Mouse (Mus musculus) hindbrain, embryonic 14.5 days (tissue): ENCODE results near the gene Bnip2. TPM values are rescaled to one million over a fixed set of nuclear protein-coding genes. Genes with fewer than 3 reads are reported as not detected.
A peak's percentile ranks its signal among the peaks of the same experiment; 100 is the strongest.

Source experiments
- ATAC-seq: fragments of 200-750 bp; cut with Nextera tagmentation; 2 replicates; pipeline ENCODE4 v1.8.0; 2017; ENCODE audit warnings: moderate number of reproducible peaks, mild to moderate bottlenecking, moderate TSS enrichment, moderate library complexity; ENCODE audit not compliant: low FRiP score
- DNase-seq: peaks from one replicate; pipeline ENCODE4 v3.0.0-alpha.2; 2015; ENCODE audit warnings: low spot score
- H3K27ac ChIP-seq: fragments of 300-500 bp; sonication (generic); 2 replicates; pipeline ENCODE4 v1.5.1; 2014; ENCODE audit warnings: mild to moderate bottlenecking, moderate library complexity
- H3K27me3 ChIP-seq: fragments of 300-500 bp; sonication (generic); 2 replicates; pipeline ENCODE4 v1.6.1; 2014; ENCODE audit warnings: mild to moderate bottlenecking, low read length, mixed read lengths; ENCODE audit not compliant: control insufficient read depth, insufficient read depth
- H3K36me3 ChIP-seq: fragments of 300-500 bp; sonication (generic); replicated peaks from 2 replicates; pipeline ENCODE4 v1.6.1; 2014; ENCODE audit not compliant: control insufficient read depth, insufficient read depth
- H3K4me1 ChIP-seq: fragments of 300-500 bp; sonication (generic); replicated peaks from 2 replicates; pipeline ENCODE4 v1.6.1; 2014; ENCODE audit warnings: antibody characterized with exemption, low read length, mixed read lengths; ENCODE audit not compliant: control insufficient read depth, insufficient read depth
- H3K4me2 ChIP-seq: fragments of 300-500 bp; sonication (generic); replicated peaks from 2 replicates; pipeline ENCODE4 v1.6.1; 2014; ENCODE audit warnings: mild to moderate bottlenecking, moderate library complexity
- H3K4me3 ChIP-seq: fragments of 300-500 bp; sonication (generic); replicated peaks from 2 replicates; pipeline ENCODE4 v1.5.1; 2014; ENCODE audit warnings: mild to moderate bottlenecking, low read length
- H3K9ac ChIP-seq: fragments of 300-500 bp; sonication (generic); 2 replicates; pipeline ENCODE4 v1.6.1; 2014
- H3K9me3 ChIP-seq: fragments of 300-500 bp; sonication (generic); 2 replicates; pipeline ENCODE4 v1.6.1; 2016; ENCODE audit warnings: low read length; ENCODE audit not compliant: control insufficient read depth
- WGBS: fragments of 180-500 bp; shearing (Covaris S2); extraction: QIAGEN DNeasy Blood & Tissue Kit; methylation state at CpG from one replicate; pipeline ENCODE4 v1.1.7; 2014; 5-methylcytosine and 5-hydroxymethylcytosine counted together
- polyA plus RNA-seq: library from polyadenylated mRNA; unstranded; fragments of >200 nt; fragmentation: Nextera tagmentation; extraction: Ambion mirVana; gene quantifications from 2 replicates; pipeline ENCODE4 v1.2.1, GENCODE M21; 2014

Gene Bnip2
- polyA plus RNA-seq, 1 experiment from 2014 or later: 72.3 TPM

- Histone ChIP-seq H3K4me2 (no peak overlapping the region), H3K36me3 (peaks cover 82% of the 10 kb centered on the region), H3K27ac (no peak overlapping the region), H3K4me1 (no peaks in the 10 kb centered on the region), H3K4me3 (no peak overlapping the region), H3K27me3 (no peaks in the 10 kb centered on the region), H3K9me3 (no peaks in the 10 kb centered on the region), H3K9ac (no peak overlapping the region)
- no peak for DNase-seq
- WGBS: 83% methylated on average over 14 of the region's 14 CpGs
- ATAC-seq: no peak
These were observed 18.4 kb downstream of the Bnip2 start for GRCm38 (mm10) chr9:70007506-70008248.

GRCm38 (mm10) chr9:70009754-70010304 is 20.6 kb downstream of the Bnip2 start:
- H3K36me3 ChIP-seq: peaks cover 61% of the 10 kb centered on the region
- DNase-seq (no peak), ATAC-seq (no peak)
- peaks cover 10% of the 10 kb centered on the region for H3K4me1 ChIP-seq
- H3K9me3 ChIP-seq: no peaks in the 10 kb centered on the region
- H3K4me2 ChIP-seq: no peak overlapping the region
- 91% methylated on average over 8 of the region's 8 CpGs for WGBS
- no peak overlapping the region for H3K4me3 ChIP-seq
- H3K27me3 ChIP-seq: no peaks in the 10 kb centered on the region
- H3K9ac ChIP-seq: no peak overlapping the region
- H3K27ac ChIP-seq: no peak overlapping the region

GRCm38 (mm10) chr9:70010781-70011473 is 21.7 kb downstream of the Bnip2 start:
- Histone ChIP-seq H3K27me3 (no peaks in the 10 kb centered on the region), H3K27ac (no peak overlapping the region), H3K4me2 (no peak overlapping the region), H3K4me3 (no peak overlapping the region), H3K4me1 (peaks cover 10% of the 10 kb centered on the region), H3K36me3 (peaks cover 52% of the 10 kb centered on the region), H3K9me3 (no peaks in the 10 kb centered on the region), H3K9ac (no peak overlapping the region)
- DNase-seq: no peak
- 96% methylated on average over 5 of the region's 5 CpGs for WGBS
- no peak for ATAC-seq

GRCm38 (mm10) chr9:70011537-70012407 is 22.5 kb downstream of the Bnip2 start:
- 66% methylated on average over 14 of the region's 14 CpGs for WGBS
- H3K27me3 ChIP-seq: no peaks in the 10 kb centered on the region
- peak overlapping the region; percentile 84 for H3K4me3 ChIP-seq
- H3K9me3 ChIP-seq: no peaks in the 10 kb centered on the region
- no peak for DNase-seq
- H3K4me2 ChIP-seq: peak overlapping the region; percentile 91
- H3K9ac ChIP-seq: peak overlapping the region; percentile 91
- peaks cover 50% of the 10 kb centered on the region for H3K36me3 ChIP-seq
- H3K4me1 ChIP-seq: peaks cover 10% of the 10 kb centered on the region
- 0 out of 2 replicates have a peak, but pooled peaks have one; percentile 2 for ATAC-seq
- H3K27ac ChIP-seq: peak overlapping the region; percentile 94

- peak within 1 kb of the TSS; percentile 84 for H3K4me3 ChIP-seq
- under 1% methylated on average over 57 of the region's 57 CpGs for WGBS
- peak; percentile 97 for ATAC-seq
These were observed 23.2 kb downstream of the Bnip2 start, which contains the start of gene Gtf2a2 for GRCm38 (mm10) chr9:70012408-70012901. Gene Gtf2a2 (plus strand): TSS chr9:70012550.

GRCm38 (mm10) chr9:70015632-70016031 is 26.4 kb downstream of the Bnip2 start:
- ATAC-seq: no peak
- H3K4me1 ChIP-seq: peaks cover 10% of the 10 kb centered on the region
- H3K4me2 ChIP-seq: no peak overlapping the region
- peaks cover 27% of the 10 kb centered on the region for H3K36me3 ChIP-seq
- no peak overlapping the region for H3K4me3 ChIP-seq
- 94% methylated on average over 2 of the region's 2 CpGs for WGBS
- no peak overlapping the region for H3K9ac ChIP-seq
- H3K27ac ChIP-seq: no peak overlapping the region
- no peaks in the 10 kb centered on the region for H3K27me3 ChIP-seq
- no peaks in the 10 kb centered on the region for H3K9me3 ChIP-seq
- DNase-seq: no peak

More at GRCm38 (mm10) chr9:70012408-70012901, 23.2 kb downstream of the Bnip2 start, which contains the start of gene Gtf2a2:
- H3K27ac ChIP-seq: peak within 1 kb of the TSS; percentile 94
- peak within 1 kb of the TSS; percentile 91 for H3K4me2 ChIP-seq
- peaks cover 10% of the 10 kb centered on the region for H3K4me1 ChIP-seq
- no peaks in the 10 kb centered on the region for H3K27me3 ChIP-seq
- peak within 1 kb of the TSS; percentile 91 for H3K9ac ChIP-seq
- H3K9me3 ChIP-seq: no peaks in the 10 kb centered on the region
- peaks cover 50% of the 10 kb centered on the region for H3K36me3 ChIP-seq
- peak; percentile 96 for DNase-seq

GRCm38 (mm10) chr9:70018879-70019278 is 29.6 kb downstream of the Bnip2 start:
- Histone ChIP-seq H3K4me1 (peaks cover under 1% of the 10 kb centered on the region; the same call in 1 of the 2 replicates), H3K27me3 (no peaks in the 10 kb centered on the region), H3K4me3 (no peak overlapping the region), H3K9me3 (no peaks in the 10 kb centered on the region), H3K27ac (no peak overlapping the region), H3K36me3 (peaks cover 32% of the 10 kb centered on the region), H3K4me2 (no peak overlapping the region), H3K9ac (no peak overlapping the region)
- DNase-seq: peak; percentile 66
- ATAC-seq: no peak

GRCm38 (mm10) chr9:70021610-70022009 is 32.3 kb downstream of the Bnip2 start:
- no peak overlapping the region for H3K9ac ChIP-seq
- no peak overlapping the region for H3K4me3 ChIP-seq
- 76% methylated on average over 1 of the region's 1 CpGs for WGBS
- H3K4me2 ChIP-seq: no peak overlapping the region
- ATAC-seq (no peak), DNase-seq (no peak)
- H3K27me3 ChIP-seq: no peaks in the 10 kb centered on the region
- H3K9me3 ChIP-seq: no peaks in the 10 kb centered on the region
- H3K27ac ChIP-seq: no peak overlapping the region
- H3K36me3 ChIP-seq: peaks cover 27% of the 10 kb centered on the region
- H3K4me1 ChIP-seq: no peaks in the 10 kb centered on the region
